Mouse (Mus musculus): ENCODE data around the gene Syde1.
"Not testable (repeated sequence)": the region's sequence is repeated elsewhere in the genome, so short reads cannot be mapped to it uniquely, and the experiment has no call there.

The Syde1 gene

DNA sequence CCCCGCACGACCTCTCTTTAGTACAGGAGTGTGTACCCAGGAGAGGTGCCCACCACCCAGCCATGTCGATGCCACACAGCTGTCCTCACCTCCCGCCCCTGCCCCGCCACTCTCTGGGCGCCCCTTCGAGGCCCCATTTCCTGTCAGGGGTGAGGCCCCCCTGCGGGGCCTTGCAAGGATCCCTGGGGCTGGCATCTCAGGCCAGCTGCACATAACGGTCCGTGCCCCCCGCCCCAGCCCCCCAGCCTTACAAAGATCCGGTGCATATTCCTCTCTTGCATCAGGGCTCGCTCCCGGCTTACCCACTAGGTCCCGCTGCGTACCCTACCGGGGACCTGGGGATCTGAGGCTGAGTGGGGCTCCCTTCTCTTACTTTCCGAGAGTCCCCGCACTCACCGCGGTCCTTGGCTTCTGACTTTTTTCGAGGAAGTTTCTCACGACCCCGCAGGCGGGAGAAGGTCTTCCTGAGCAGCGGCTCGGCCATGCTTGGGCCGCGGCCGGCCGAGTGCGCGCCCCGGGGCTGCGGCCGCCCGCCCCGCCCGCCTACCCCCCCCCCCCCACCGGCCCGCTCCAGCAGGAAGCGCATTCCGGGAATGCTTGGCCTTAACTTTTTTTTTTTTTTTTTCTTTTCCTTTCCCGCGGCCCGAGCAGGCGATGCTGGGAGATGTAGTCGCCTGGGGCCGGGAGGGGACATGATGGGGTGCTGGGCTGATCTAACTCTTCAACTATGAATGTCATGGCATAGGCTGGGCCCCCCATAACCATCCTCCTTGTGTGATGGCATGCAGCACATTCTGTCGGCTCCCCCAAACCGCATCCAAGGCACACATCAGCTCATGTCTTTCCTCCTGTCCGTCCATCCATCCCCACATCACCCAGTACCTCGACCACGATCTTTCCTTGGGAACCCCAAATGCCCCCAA is at the start of gene Syde1:
TSS of gene Syde1 (minus strand) at position 559 of the 923 bp plus-strand sequence.
- DNase-seq: no peak

DNA sequence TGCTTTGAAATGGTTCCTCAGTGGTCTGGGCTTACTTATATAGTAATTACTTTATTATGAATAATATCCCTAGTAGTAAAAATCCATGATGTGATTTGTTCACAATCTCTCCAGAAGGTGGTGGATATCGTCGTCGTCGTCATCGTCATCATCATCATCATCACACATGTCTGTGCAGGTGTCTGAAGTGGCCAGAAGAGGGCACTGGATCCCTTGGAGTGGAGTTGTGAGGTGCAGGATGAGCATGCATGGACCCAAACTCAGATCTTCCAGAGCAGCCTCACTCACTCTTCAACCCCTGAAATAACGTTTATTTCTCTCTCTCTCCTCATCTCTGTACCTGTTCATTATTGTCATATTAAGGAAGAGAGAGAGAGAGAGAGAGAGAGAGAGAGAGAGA is 40.5 kb upstream of the Syde1 start:
- DNase-seq: peak; percentile 14

DNA sequence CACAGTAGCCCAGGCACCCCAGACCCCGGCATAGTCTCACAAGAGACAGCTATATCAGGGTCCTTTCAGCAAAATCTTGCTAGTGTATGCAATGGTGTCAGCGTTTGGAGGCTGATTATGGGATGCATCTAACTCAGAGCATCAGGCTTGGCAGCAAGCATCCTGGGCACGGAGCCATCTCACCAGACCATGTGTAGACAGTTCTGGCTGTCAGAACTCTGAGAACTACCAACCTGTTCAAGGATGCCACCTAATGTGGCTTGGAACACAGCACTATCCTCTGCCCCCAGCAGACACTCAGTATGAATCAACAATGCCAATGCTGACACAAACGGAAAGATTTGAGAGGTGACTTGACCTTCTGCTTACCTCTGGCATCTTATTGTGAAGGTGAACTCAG is 38.4 kb upstream of the Syde1 start:
- DNase-seq: peak; percentile 38

DNA sequence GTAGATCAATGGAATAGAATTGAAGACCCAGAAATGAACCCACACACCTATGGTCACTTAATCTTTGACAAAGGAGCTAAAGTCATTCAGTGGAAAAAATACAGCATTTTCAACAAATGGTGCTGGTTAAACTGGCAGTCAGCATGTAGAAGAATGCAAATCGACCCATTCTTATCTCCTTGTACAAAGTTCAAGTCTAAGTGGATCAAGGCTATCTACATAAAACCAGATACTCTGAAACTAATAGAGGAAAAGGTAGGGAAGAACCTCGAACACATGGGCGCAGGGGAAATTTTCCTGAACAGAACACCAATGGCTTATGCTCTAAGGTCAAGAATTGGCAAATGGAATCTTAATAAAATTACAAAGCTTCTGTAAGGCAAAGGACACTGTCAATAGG is 31.4 kb upstream of the Syde1 start:
- not testable (repeated sequence) for DNase-seq

DNA sequence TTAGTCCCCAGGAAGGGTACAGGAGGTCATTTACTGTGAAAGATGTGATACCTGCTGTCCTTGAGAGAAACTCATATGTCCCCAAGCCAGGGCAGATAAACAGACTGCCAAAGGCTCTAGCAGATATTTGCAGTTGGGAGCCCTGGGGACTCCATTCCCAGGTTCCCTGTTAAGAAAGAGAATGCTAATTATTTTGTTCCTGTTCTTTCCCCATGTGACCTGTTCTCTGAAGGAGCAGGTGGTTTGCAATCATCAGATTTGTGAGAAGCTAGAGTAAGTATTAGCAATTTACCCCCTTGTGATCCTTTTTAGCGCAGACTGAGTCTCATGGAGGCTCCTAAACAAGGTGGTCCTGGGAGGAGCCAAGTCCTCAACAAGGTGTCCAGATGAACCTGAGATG is 26.2 kb upstream of the Syde1 start, which contains the start of gene Olfr1357:
TSS of gene Olfr1357 (minus strand) at position 101 of the 400 bp plus-strand sequence.
- no peak for DNase-seq

DNA sequence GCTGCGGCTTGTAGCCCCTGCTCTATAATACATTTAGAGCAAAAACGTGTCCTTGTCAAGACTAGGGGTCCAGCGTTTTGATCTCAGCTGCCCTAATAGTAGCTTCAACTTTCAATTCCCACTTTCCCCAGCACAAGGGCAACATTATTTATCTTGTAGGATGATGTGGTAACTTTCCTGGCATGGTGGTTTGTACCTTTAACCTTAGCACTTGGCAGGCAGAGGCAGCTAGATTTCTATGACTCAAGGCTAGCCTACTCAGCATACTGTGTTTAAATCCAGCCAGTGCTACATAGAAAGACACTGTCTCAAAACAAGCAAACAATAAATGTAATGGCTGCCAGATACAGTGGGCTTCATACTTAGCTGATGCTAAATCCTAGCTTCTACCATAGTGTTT is 15.8 kb upstream of the Syde1 start:
- no peak for DNase-seq

DNA sequence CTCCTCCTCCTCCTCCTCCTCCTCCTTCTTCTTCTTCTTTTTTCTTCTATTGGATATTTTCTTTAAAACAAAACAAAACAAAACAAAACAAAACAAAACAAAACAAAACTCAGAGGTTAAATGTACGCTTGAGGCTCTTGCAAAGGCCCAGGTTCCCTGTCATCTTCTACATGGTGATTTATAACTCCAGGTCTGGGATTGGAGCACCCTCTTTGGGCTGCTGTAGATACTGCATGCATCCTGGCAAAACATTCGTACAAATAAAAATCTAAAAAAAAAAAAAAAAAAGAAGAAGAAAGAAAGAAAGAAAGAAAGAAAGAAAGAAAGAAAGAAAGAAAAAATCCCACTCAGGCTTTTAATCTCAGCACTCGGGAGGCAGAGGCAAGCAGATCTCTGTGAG is 13.3 kb upstream of the Syde1 start:
- DNase-seq: peak; percentile 45

DNA sequence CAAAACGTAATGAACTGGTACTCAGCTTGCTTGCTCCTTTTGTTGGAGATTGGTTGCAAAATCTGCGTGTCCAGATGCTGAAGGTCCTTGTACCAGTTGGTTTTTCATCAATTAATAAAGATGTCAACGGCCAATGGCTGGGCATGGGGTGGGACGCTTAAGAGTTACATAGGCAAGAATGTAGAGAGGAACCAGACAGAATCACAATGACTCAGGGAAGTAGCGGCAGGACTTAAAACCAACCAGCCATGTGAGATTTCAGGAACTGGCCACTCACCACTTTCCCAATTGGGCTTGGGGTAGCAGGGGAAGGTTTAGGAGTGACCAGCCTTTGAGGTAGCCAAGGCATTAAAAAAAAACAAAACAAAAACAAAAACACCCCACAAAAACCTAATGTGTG is 8.1 kb upstream of the Syde1 start:
- no peak for DNase-seq

DNA sequence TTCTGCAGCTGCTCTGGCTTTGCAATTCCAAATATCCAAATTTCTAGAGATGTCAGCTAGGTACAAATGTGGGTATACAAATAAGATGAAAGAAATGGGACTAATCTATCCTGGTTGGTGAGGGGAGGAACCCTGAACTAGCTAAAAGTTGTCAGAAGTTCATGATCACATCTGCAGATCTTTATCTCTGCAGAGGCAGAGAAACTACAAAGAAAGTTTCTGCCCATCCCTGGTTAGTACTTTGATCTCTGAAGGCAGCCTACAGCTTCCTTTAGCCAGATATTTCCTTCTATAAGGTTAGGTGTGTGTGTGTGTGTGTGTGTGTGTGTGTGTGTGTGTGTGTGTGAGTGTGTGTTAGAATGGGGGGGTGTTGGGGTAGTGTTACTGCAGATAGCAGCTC is 2.8 kb upstream of the Syde1 start:
- DNase-seq: no peak

DNA sequence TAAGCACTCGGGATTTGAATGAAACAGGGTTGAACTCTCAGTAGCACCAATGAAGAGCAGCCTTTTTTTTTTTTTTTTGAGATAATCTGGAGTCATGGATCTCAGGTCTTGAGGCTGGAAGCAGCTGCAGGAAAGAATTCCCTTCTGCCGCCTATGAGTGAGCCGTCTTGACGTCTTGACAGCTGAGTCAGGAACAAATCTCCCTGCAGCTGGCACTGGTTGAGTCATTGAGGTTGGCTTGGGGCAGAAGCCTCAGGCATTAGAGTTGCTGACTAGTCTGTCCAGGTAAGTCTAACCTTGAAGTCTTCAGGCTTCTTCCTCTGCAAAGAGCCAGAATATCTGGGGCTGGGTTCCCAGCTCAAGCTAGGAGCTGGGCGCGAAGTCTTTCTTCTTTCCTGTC is 2.4 kb upstream of the Syde1 start:
- DNase-seq: no peak

DNA sequence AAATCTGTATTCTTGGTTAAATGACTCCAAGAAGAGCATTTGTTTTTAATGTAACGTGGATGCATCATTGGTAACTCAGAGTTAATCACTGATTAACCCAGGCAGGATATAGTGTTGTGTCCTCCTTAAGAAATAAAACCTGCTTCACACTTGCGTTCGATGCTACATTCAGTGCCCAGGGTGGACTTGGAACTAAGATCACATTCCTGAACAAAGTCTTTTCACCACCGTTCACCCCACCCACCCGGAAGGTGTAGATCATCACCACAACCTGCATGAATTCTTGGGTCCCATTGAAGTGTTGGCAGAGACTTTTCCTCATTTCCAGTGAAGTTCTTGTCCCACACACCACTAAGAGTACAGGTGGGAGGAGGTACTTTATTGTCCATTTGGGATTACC is 2.0 kb upstream of the Syde1 start:
- no peak for DNase-seq

DNA sequence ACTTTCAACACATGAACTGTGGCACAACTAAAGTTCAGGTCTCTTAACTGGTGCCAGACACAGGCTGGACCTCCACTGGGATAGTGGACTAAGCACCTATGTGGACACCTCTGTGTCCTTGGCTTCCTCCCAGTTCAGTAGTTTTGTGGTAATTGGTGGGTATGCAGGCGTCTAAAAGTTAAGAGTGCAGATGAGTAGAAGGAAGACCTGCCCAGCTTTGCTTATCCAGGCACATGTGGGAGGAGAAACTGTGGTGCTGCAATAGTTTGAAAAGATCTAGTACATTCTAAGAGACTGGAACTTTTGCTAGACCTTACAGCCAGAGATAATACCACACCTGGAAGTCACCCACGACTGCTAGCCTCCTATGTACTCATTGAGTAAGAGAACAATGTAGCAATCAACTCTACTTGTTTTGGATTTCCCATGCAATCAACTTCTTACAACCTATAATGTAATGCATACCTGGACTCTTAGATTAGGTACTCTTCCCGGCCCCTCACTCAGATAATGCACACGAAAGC is 1.2 kb upstream of the Syde1 start:
- no peak for DNase-seq

DNA sequence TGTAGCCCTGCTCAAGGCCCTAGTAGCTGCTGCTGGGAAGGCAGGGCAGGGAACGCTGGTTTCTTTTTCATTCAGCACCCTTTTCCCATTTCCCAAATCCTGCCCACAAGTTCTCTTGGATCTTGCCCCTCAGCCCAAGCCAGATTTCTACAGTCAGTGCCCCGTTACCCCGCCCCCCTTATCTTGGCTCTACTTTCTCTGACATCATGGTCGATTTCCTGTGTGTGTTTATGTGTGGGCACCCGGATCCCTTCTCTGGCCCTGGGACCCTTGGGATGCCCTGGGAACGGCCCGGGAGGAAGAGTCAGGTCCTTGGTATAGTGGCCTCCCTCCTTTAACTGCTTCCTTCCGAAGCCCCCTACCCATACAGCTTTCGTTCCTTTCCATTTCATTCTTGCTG is 1.0 kb downstream of the Syde1 start:
- DNase-seq: no peak

DNA sequence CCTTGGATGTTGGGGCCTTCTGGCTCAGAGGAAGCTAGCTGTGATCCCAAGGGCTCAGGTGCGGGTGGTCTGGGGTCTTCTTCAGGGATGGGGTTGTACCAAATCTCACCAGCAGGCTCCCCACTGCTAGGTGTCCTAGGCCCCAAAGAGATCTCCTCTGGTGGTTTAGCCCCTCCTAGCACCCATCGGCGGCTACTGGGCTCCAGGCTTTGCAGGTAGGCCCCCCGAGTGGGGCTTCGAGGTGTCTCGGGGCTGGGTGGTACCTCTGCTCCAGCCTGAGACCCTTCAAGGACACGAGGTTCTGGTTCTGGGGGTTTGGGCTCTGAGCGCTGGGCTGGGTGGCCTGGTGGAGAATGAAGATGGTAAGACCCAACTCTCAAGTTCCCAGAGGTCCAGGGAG is 1.9 kb downstream of the Syde1 start:
- no peak for DNase-seq

DNA sequence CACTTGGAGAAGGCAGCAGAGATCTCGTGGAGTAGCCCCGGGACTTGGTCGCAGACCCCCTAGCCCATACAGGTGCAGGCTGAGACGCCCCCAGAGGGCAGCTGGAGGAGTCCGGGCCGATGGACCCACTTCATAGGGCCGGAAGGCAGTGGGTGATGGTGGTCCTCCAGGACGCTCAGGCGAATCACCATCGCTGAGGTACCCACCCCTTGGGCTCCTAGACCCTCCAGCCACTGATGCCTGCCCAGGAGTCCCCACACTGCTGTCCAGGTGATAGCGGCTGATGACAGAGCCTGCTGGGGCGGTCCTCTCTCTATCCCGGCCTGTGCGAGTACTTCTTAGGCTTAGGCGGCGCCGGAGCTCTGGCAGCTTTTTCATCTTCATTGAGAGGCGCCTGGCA is 2.5 kb downstream of the Syde1 start:
- no peak for DNase-seq

DNA sequence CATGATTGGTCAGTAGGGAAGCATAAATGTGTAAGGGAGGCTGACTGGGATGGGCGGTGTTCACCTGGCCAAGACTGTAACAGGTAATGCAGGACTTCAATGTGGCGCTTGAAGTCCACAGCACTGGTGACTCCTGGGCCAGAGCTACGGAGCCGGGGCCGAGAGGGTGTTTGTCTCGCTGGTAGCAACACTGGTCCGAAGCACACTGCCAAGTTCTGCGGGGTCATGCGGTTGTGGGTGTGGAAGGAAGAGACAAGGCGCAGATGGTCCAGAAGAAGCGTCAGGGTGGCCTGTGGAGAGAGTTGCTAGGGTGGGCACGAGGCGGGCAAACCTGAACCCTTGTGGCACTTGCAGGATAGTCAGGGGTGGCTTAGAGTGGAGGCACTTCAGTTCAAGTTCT is 5.7 kb downstream of the Syde1 start:
- DNase-seq: no peak

DNA sequence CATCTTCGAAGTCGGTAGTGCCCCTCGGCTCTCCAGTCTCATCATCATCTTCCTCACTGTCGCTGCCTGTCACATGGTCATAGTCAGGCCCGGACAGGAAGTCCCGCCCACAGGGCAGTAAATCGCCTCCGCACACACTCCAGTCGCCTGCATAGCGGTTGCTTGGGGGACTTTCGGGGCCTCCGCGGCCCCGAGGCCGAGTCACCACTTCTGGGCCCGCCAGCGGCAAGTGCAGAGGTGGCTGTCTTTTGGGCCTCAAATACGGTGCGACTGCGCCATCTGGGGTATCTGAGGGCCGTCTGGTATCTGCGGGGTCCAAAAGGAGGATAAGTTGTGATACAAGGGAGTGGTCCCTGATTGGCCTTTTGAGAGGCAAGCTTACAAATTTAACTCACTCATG is 6.2 kb downstream of the Syde1 start:
- no peak for DNase-seq

DNA sequence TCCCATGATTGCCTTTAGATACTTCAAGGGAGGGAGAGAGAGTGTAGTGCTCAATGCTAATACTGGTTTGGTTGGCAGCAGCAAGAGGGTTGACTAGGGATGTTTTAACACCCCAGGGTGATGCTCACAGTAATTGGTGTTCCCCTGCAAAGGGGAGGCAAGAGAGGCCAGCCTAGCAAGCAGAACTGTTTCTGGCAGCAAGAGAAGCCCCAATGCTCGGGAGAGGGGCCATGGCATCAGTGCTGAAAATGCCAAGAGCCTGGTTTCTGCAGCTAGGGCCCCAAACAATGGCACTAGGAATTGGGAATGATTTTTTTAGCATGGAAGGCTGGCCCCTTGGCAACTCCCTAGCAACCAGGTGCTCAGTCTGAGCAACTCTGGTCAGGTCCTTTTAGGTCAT is 6.8 kb downstream of the Syde1 start:
- DNase-seq: no peak

DNA sequence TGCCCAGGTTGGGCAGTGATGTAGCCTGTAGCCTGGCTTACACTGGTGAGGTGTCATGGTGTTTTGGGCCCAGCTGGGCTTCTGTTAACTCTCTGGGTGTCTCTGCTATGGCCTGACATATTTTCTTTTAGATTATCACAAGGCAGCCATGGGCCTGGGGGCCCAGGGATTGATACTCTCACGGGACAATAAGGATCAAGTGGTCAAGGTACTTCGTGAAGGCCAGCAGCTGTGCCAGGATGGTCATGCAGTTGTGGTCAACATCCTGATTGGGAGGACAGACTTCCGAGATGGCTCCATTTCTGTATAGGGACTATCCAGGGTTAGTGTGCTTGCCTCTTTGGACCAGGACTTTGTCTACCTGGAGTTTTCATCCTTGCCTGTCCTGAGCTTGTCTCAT is 7.8 kb downstream of the Syde1 start:
- no peak for DNase-seq

DNA sequence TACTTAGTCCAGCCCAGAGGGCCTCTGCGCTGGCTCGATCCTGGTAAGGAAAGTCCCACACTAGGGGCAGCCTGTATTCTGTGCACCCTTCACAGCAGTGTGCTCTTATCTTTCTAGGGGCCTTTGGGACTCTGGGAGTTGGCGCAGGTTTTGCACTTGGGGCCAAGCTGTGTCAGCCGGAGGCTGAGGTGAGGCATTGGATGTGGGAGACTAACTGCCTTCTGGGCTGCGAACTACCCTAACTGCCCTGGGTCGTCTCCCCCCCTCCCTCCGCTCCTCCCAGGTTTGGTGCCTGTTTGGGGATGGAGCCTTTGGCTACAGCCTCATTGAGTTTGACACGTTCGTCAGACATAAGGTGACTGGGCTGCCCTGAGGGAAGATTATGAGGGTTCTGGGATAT is 8.4 kb downstream of the Syde1 start:
- no peak for DNase-seq

DNA sequence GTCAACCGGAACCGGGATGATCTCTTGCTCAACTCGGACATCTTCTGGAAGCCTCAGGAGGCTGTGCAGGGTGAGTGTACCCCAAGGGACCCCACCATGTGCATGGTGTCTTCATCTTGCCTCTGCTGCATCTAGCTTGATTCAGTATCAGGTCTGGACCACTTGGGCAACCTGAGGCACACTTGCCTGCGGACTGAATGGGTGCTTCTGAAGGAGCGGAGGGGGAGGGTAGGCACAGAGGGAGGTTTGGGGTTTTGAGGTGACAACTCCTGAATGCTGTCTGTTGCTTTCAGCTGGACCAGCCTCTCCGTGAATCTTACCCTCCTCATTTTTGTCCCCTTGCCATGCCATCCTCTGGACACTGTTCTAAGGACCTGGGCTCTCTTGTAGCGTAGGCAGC is 10.6 kb downstream of the Syde1 start:
- no peak for DNase-seq

DNA sequence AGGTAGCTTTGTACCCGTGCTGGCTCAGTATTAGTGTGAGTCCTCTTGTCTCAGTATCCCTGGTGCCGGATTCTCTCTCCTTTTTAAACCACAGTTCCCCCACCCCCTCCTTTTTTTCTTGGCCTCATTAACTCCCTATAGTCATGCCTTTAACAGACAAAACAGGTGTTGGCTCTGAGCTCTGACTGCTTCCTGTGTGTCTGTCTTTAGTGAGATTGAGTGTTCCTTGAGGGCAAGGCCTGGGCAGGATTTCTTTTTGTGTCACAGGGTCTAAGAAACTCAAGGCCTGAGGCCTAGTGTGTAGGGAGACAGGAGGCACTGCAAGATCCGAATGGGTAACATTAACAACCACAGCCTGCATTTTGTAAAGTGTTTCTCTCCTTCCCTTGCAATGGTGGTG is 13.6 kb downstream of the Syde1 start:
- DNase-seq: no peak

DNA sequence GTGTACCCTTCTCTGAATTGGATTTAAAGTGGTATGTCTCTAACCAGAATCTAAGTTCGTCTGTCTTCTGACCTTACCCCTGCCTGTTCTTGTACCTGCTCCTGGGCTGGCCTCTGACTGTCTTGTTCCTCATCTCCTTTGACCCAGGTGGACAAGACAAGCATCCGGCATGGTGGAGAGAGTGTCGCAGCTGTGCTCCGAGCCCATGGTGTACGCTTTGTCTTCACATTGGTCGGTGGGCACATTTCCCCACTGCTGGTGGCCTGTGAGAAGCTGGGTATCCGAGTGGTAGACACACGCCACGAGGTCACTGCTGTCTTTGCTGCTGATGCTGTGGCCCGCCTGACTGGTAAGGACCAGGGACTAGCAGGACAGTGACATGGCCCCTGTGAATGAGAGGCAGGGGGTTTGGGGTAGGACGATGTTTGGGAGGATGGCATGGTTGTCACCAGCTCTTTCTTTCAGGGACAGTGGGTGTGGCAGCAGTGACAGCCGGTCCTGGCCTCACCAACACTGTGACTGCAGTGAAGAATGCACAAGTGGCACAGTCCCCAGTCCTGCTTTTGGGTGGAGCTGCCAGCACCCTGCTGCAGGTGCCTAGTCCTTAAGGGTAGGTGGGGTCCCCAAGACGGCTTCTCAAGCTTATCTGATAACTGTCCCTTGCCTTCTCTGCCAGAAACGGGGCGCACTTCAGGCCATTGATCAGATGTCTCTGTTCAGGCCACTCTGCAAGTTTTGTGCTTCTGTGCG is 15.2 kb downstream of the Syde1 start:
- DNase-seq: no peak

DNA sequence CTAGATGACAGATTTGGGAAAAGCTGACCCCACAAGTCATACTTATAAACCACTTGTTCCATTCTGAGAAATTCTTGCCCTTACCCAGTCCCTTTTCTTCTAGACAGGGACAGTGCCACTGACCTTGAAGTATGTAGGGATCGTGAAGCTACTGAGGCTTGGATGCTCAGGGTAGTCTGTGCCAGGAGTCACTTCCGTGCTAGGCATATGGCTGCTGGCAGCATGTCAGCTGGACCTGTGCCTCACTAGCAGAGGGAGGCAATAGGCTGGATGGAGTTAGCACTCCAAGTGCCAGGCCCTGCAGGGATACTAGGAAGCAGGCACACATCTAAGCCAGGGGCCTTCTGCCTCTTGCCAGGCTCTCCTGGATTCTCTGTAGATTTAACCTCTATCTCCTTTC is 16.1 kb downstream of the Syde1 start:
- peak; percentile 92 for DNase-seq

Data from cerebellum, adult 8-10 months (tissue).